Mouse (Mus musculus): ENCODE measurements around the gene Htra2. TPM values are rescaled to one million over a fixed set of nuclear protein-coding genes. Genes with fewer than 3 reads are reported as not detected.
A peak's percentile ranks its signal among the peaks of the same experiment; 100 is the strongest.

The Htra2 gene
- polyA plus RNA-seq, 1 experiment from 2014 or later: 80.2 TPM

DNA sequence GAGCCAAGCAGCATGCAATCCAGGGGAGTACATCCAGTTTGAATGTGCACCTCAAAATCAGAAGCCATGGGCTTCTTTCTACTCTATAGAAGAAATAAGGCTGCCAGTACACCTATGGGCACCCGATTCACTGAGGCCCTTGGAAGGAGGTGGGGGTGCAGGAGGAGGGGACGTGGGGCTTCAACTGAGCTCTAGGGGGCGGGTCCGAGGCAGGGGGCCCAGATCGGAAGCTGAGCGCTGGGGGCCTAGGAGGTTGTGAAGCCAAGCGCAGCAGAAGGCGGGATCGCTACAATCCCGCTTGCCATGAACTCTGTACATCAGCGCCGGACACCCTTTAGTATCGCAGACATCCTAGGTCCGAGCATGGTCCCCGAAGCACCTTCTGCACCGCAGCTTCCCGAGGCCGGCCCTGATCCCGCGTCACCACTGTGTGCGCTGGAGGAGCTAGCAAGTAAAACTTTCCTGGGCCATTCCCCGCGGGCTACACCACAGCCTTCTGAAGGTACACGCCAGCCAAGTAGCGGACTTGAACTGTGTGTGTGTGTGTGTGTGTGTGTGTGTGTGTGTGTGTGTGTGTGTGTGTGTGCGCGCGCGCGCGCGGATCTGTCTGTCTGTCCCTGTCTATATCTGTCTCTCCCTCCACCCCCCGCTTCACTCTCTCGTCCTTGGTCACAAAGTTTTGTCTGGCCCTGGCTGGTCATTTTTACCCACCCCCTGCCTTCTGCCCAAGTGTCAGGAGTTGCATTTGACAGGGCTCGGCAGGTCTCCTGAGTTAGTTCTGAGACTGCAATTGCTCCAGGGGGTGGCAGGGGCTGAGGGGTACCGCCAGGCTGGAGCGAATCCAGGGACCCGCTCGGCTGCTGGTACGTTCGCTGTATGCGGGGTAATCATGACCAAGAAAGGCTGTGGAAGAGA is 31.3 kb upstream of the Htra2 start, which contains the start of gene Lbx2:
Gene Lbx2 (plus strand): TSS at position 247 of the 915 bp plus-strand sequence.
- no peak within 1 kb of the TSS for H3K27ac ChIP-seq (replicated peaks)
- peak within 1 kb of the TSS; percentile 66 for H3K9ac ChIP-seq
- peaks cover 98% of the 10 kb centered on the region for H3K27me3 ChIP-seq (replicated peaks)
- H3K4me1 ChIP-seq: peaks cover 20% of the 10 kb centered on the region
- peaks cover 12% of the 10 kb centered on the region for H3K36me3 ChIP-seq
- peak within 1 kb of the TSS; percentile 73 for H3K4me2 ChIP-seq
- WGBS: 2% methylated on average over 33 of the region's 42 CpGs
- no peaks in the 10 kb centered on the region for H3K9me3 ChIP-seq
- peak within 1 kb of the TSS; percentile 48 for H3K4me3 ChIP-seq
- no peak for ATAC-seq (ENCODE audit: extremely low read depth, insufficient number of reproducible peaks, low FRiP score, low TSS enrichment)

DNA sequence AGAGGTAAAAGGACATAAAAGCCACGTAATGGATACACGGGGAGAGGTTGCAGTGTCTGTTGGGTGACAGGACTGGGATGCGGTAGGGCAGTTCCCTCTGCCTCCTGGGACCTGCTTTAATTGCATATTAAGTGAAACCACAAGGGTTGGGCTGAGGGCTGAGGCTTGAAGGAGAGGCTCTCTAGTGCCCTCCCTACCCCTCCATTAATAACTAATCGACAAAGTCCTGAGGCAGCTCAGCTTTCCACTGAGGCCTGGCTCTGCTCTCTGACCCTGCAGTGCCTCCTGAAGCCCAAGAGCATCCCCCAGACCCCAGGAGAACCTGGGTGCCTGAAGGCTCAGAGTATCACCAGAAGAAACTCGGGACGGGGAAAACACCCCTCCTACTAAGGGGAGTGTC is 29.4 kb upstream of the Htra2 start:
- no peak overlapping the region for H3K4me3 ChIP-seq
- ATAC-seq (ENCODE audit: extremely low read depth, insufficient number of reproducible peaks, low FRiP score, low TSS enrichment): no peak

GRCm38 (mm10) chr6:83083497-83083896 is 28.4 kb upstream of the Htra2 start:
- H3K4me2 ChIP-seq: no peak overlapping the region
- peaks cover 29% of the 10 kb centered on the region for H3K36me3 ChIP-seq
- H3K9me3 ChIP-seq: no peaks in the 10 kb centered on the region
- WGBS: 15% methylated on average over 5 of the region's 5 CpGs
- H3K27ac ChIP-seq (replicated peaks): no peak overlapping the region
- no peak overlapping the region for H3K4me3 ChIP-seq
- ATAC-seq (ENCODE audit: extremely low read depth, insufficient number of reproducible peaks, low FRiP score, low TSS enrichment): no peak
- H3K4me1 ChIP-seq: peaks cover 31% of the 10 kb centered on the region
- peaks cover 69% of the 10 kb centered on the region for H3K27me3 ChIP-seq (replicated peaks)
- no peak overlapping the region for H3K9ac ChIP-seq

More for the DNA sequence above, 29.4 kb upstream of the Htra2 start:
- WGBS: 10% methylated on average over 6 of the region's 6 CpGs
- Histone ChIP-seq H3K27ac (replicated peaks) (no peak overlapping the region), H3K36me3 (peaks cover 29% of the 10 kb centered on the region), H3K27me3 (replicated peaks) (peaks cover 79% of the 10 kb centered on the region), H3K9ac (no peak overlapping the region), H3K9me3 (no peaks in the 10 kb centered on the region), H3K4me1 (peaks cover 22% of the 10 kb centered on the region), H3K4me2 (no peak overlapping the region)

DNA sequence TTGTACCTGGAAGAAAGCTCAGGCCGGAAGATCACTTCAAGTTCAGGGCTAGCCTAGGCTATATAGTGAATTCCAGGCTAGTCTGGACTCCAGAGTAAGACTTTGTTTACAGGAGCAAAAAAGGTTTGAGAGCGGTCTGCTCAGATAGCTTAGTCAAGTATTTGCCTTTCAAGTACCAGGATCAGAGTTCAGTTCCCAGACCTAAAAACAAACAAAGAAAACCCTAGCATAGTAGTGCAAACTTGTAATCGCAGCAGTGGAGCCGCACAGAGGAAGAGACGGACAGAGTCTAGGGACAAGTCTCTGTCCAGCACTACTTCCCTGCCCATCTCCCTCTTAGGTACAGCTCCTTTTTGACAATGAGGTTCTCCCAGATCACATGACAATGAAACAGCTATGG is 25.1 kb upstream of the Htra2 start:
- Histone ChIP-seq H3K9ac (no peak overlapping the region), H3K9me3 (no peaks in the 10 kb centered on the region), H3K27me3 (replicated peaks) (peaks cover 61% of the 10 kb centered on the region), H3K4me1 (peaks cover 14% of the 10 kb centered on the region), H3K27ac (replicated peaks) (no peak overlapping the region), H3K4me2 (no peak overlapping the region), H3K36me3 (peaks cover 29% of the 10 kb centered on the region), H3K4me3 (no peak overlapping the region)
- ATAC-seq (ENCODE audit: extremely low read depth, insufficient number of reproducible peaks, low FRiP score, low TSS enrichment): no peak
- WGBS: 91% methylated on average over 5 of the region's 5 CpGs

- ATAC-seq (ENCODE audit: extremely low read depth, insufficient number of reproducible peaks, low FRiP score, low TSS enrichment): peak; percentile 84
- Histone ChIP-seq H3K27ac (replicated peaks) (peak overlapping the region; percentile 72), H3K9me3 (no peaks in the 10 kb centered on the region), H3K4me2 (peak overlapping the region; percentile 100), H3K4me1 (peaks cover 14% of the 10 kb centered on the region), H3K27me3 (replicated peaks) (peaks cover 61% of the 10 kb centered on the region), H3K36me3 (peaks cover 29% of the 10 kb centered on the region), H3K9ac (peak overlapping the region; percentile 92), H3K4me3 (peak overlapping the region; percentile 80)
- WGBS: 0% methylated on average over 46 of the region's 46 CpGs
These were observed 23.3 kb upstream of the Htra2 start for GRCm38 (mm10) chr6:83078324-83078858.

DNA sequence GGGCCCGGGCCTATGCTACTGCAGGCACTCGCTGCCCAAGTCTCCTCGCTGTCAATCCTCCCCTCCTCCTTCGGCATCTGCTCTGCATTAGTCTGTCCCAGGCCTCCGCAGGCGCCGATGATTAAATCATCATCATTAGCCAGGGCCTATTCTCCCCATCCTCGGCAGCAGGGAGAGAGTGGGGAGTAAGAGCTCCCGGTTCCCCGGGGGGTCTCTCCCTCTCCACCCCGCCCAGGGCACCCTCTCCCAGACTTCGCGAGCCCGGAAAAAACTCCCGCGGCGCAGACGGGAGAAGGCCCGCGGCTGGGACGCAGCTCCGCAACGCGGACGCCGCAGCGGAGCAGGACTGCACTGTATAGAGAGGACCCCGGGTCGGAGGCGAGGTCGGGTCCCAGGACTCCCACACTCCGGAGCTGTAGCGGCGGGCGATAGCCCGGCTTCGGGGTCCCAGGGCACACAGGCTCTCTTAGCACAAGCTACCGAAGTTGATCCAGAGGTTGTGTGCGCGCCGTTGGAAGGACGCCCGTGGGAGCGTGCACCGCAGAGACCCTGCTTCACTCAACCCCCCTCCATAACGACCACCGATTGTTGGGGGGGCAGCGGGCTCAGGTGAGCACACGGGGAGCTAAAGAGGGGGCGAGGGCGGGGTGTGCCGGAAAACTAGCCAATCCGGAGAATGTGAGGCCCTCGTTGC is 22.7 kb upstream of the Htra2 start, which contains the start of gene Pcgf1:
Gene Pcgf1 (plus strand): TSS at position 240 of the 694 bp plus-strand sequence.
- Histone ChIP-seq H3K9ac (peak within 1 kb of the TSS; percentile 92), H3K4me3 (peak within 1 kb of the TSS; percentile 80), H3K36me3 (peaks cover 29% of the 10 kb centered on the region), H3K27me3 (replicated peaks) (peaks cover 61% of the 10 kb centered on the region), H3K27ac (replicated peaks) (peak within 1 kb of the TSS; percentile 72), H3K4me1 (peaks cover 14% of the 10 kb centered on the region), H3K9me3 (no peaks in the 10 kb centered on the region), H3K4me2 (peak within 1 kb of the TSS; percentile 100)
- ATAC-seq (ENCODE audit: extremely low read depth, insufficient number of reproducible peaks, low FRiP score, low TSS enrichment): peak; percentile 84
- WGBS: under 1% methylated on average over 54 of the region's 54 CpGs

DNA sequence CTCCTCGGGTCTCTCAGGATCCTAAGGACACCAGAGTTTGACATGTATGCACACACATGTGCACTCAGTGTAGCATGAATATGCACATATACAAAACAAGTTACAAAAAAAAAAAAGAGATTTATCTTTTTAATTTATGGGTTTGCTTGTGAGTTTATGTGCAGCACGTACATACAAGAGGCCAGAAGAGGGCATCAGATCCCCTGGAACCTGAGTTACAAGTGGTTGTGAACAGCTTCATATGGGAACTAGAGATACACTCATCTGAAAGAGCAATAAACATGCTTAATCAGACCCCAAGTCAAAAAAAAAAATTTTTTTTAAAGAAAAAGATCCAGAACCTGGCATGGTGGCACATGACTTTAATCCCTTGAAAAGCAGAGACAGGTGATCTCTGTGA is 19.9 kb upstream of the Htra2 start:
- H3K27ac ChIP-seq (replicated peaks): no peak overlapping the region
- peaks cover 25% of the 10 kb centered on the region for H3K4me1 ChIP-seq
- ATAC-seq (ENCODE audit: extremely low read depth, insufficient number of reproducible peaks, low FRiP score, low TSS enrichment): no peak
- H3K9me3 ChIP-seq: no peaks in the 10 kb centered on the region
- 12% methylated on average over 2 of the region's 2 CpGs for WGBS
- H3K9ac ChIP-seq: no peak overlapping the region
- peaks cover 77% of the 10 kb centered on the region for H3K27me3 ChIP-seq (replicated peaks)
- H3K4me2 ChIP-seq: no peak overlapping the region
- H3K36me3 ChIP-seq: peaks cover 3% of the 10 kb centered on the region
- H3K4me3 ChIP-seq: no peak overlapping the region

GRCm38 (mm10) chr6:83071220-83071619 is 16.1 kb upstream of the Htra2 start:
- peaks cover 100% of the 10 kb centered on the region for H3K27me3 ChIP-seq (replicated peaks)
- H3K9me3 ChIP-seq: no peaks in the 10 kb centered on the region
- H3K9ac ChIP-seq: no peak overlapping the region
- ATAC-seq (ENCODE audit: extremely low read depth, insufficient number of reproducible peaks, low FRiP score, low TSS enrichment): no peak
- WGBS: 4% methylated on average over 24 of the region's 24 CpGs
- no peak overlapping the region for H3K27ac ChIP-seq (replicated peaks)
- peak overlapping the region; percentile 43 for H3K4me3 ChIP-seq
- peaks cover 28% of the 10 kb centered on the region for H3K4me1 ChIP-seq
- no peaks in the 10 kb centered on the region for H3K36me3 ChIP-seq
- H3K4me2 ChIP-seq: peak overlapping the region; percentile 20; the same call in 1 of the 2 replicates

GRCm38 (mm10) chr6:83070311-83071219 is 15.5 kb upstream of the Htra2 start:
- no peak overlapping the region for H3K27ac ChIP-seq (replicated peaks)
- H3K27me3 ChIP-seq (replicated peaks): peaks cover 100% of the 10 kb centered on the region
- H3K4me1 ChIP-seq: peaks cover 28% of the 10 kb centered on the region
- H3K4me2 ChIP-seq: peak overlapping the region; percentile 47
- ATAC-seq (ENCODE audit: extremely low read depth, insufficient number of reproducible peaks, low FRiP score, low TSS enrichment): no peak
- peak overlapping the region; percentile 43 for H3K4me3 ChIP-seq
- WGBS: under 1% methylated on average over 55 of the region's 58 CpGs
- H3K9me3 ChIP-seq: no peaks in the 10 kb centered on the region
- no peak overlapping the region for H3K9ac ChIP-seq
- no peaks in the 10 kb centered on the region for H3K36me3 ChIP-seq

DNA sequence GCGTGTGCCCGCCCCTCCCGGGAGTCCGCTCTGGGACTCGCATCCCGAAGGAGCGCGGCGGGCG is 15.0 kb upstream of the Htra2 start, which contains the start of gene Tlx2:
Gene Tlx2 (minus strand): TSS at position 47 of the 64 bp plus-strand sequence.
- H3K4me3 ChIP-seq: peak within 1 kb of the TSS; percentile 43
- H3K27ac ChIP-seq (replicated peaks): no peak within 1 kb of the TSS
- no peak for ATAC-seq (ENCODE audit: extremely low read depth, insufficient number of reproducible peaks, low FRiP score, low TSS enrichment)
- peaks cover 28% of the 10 kb centered on the region for H3K4me1 ChIP-seq
- H3K9ac ChIP-seq: 0 out of 2 replicates have a peak within 1 kb of the TSS, but pooled peaks have one; percentile 40
- H3K9me3 ChIP-seq: no peaks in the 10 kb centered on the region
- H3K27me3 ChIP-seq (replicated peaks): peaks cover 100% of the 10 kb centered on the region
- no peaks in the 10 kb centered on the region for H3K36me3 ChIP-seq
- H3K4me2 ChIP-seq: peak within 1 kb of the TSS; percentile 61
- whole genome bisulfite sequencing: 0% methylated on average over 10 of the region's 10 CpGs

All from heart, embryonic 13.5 days (tissue).